Mouse (Mus musculus): ENCODE measurements at regions not wholly inside any gene's neighbourhood (a gene's known extent, or its start where the extent isn't known, plus 50 kb on each side); places are given as distances from the start of the nearest gene placed in this dataset.

- DNase-seq (ENCODE audit: extremely low read depth, low read depth): no peak
These were observed 164.0 kb downstream of the Dyrk2 start for GRCm38 (mm10) chr10:118706020-118706419.

- no peak for DNase-seq (ENCODE audit: extremely low read depth, low read depth)
These were observed 160.3 kb downstream of the Dyrk2 start for GRCm38 (mm10) chr10:118709718-118710117.

- no peak for DNase-seq (ENCODE audit: extremely low read depth, low read depth)
These were observed 158.5 kb downstream of the Dyrk2 start for GRCm38 (mm10) chr10:118711529-118711928.

GRCm38 (mm10) chr10:118711951-118712350, 158.1 kb downstream of the Dyrk2 start:
- DNase-seq (ENCODE audit: extremely low read depth, low read depth): no peak

- no peak for DNase-seq (ENCODE audit: extremely low read depth, low read depth)
These were observed 157.1 kb downstream of the Dyrk2 start for GRCm38 (mm10) chr10:118712951-118713350.

- no peak for DNase-seq (ENCODE audit: extremely low read depth, low read depth)
These were observed 155.8 kb downstream of the Dyrk2 start for GRCm38 (mm10) chr10:118714179-118714581.

- no peak for DNase-seq (ENCODE audit: extremely low read depth, low read depth)
These were observed 155.4 kb downstream of the Dyrk2 start for GRCm38 (mm10) chr10:118714595-118714994.

GRCm38 (mm10) chr10:118720630-118721029, 149.4 kb downstream of the Dyrk2 start:
- DNase-seq (ENCODE audit: extremely low read depth, low read depth): no peak

- DNase-seq (ENCODE audit: extremely low read depth, low read depth): no peak
These were observed 147.9 kb downstream of the Dyrk2 start for GRCm38 (mm10) chr10:118722132-118722551.

- no peak for DNase-seq (ENCODE audit: extremely low read depth, low read depth)
These were observed 147.3 kb downstream of the Dyrk2 start for GRCm38 (mm10) chr10:118722671-118723070.

- DNase-seq (ENCODE audit: extremely low read depth, low read depth): no peak
These were observed 133.9 kb downstream of the Dyrk2 start for GRCm38 (mm10) chr10:118736093-118736492.

GRCm38 (mm10) chr10:118737064-118737463, 132.9 kb downstream of the Dyrk2 start:
- no peak for DNase-seq (ENCODE audit: extremely low read depth, low read depth)

- DNase-seq (ENCODE audit: extremely low read depth, low read depth): no peak
These were observed 130.0 kb downstream of the Dyrk2 start for GRCm38 (mm10) chr10:118739849-118740481.

- no peak for DNase-seq (ENCODE audit: extremely low read depth, low read depth)
These were observed 126.2 kb downstream of the Dyrk2 start for GRCm38 (mm10) chr10:118743831-118744230.

GRCm38 (mm10) chr10:118746719-118747395, 123.2 kb downstream of the Dyrk2 start:
- DNase-seq (ENCODE audit: extremely low read depth, low read depth): no peak

- no peak for DNase-seq (ENCODE audit: extremely low read depth, low read depth)
These were observed 121.0 kb downstream of the Dyrk2 start for GRCm38 (mm10) chr10:118749039-118749438.

- no peak for DNase-seq (ENCODE audit: extremely low read depth, low read depth)
These were observed 120.3 kb downstream of the Dyrk2 start for GRCm38 (mm10) chr10:118749756-118750155.

GRCm38 (mm10) chr10:118751110-118751509, 118.9 kb downstream of the Dyrk2 start:
- no peak for DNase-seq (ENCODE audit: extremely low read depth, low read depth)

GRCm38 (mm10) chr10:118753061-118753775, 116.8 kb downstream of the Dyrk2 start:
- DNase-seq (ENCODE audit: extremely low read depth, low read depth): no peak

GRCm38 (mm10) chr10:118754791-118755190, 115.2 kb downstream of the Dyrk2 start:
- DNase-seq (ENCODE audit: extremely low read depth, low read depth): no peak

- DNase-seq (ENCODE audit: extremely low read depth, low read depth): no peak
These were observed 111.1 kb downstream of the Dyrk2 start for GRCm38 (mm10) chr10:118758825-118759471.

GRCm38 (mm10) chr10:118760441-118760840, 109.6 kb downstream of the Dyrk2 start:
- DNase-seq (ENCODE audit: extremely low read depth, low read depth): no peak
